Mouse (Mus musculus) mature B cell (primary cell): ENCODE data around the gene Grk1.

Experiments
- in situ Hi-C: fragments of 300-500 bp; cut with MboI; formaldehyde crosslinking; loops from 2 replicates; pipeline ENCODE4 v1.14.3; 2019

The Grk1 gene

DNA sequence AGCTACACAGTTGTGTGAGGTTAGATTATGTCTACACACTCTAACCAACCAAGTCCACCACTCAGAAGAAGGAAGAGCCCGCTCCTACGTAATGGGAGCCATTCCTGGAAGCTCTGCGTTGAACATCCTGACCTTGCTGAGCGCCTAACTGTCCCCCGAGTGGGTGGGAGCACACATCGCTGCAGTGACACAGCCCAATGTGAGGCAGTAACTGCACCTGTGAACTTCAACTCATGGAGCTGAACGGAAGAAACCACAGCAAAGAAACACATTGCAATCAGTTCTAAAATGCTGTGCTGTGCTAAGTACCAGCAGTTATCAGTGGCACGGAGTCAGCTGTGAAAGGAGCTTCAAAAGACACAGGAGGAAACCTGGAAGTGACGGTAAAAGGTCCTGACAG, 23.3 kb downstream of the Grk1 start:
- in situ Hi-C loops: no loop called here

DNA sequence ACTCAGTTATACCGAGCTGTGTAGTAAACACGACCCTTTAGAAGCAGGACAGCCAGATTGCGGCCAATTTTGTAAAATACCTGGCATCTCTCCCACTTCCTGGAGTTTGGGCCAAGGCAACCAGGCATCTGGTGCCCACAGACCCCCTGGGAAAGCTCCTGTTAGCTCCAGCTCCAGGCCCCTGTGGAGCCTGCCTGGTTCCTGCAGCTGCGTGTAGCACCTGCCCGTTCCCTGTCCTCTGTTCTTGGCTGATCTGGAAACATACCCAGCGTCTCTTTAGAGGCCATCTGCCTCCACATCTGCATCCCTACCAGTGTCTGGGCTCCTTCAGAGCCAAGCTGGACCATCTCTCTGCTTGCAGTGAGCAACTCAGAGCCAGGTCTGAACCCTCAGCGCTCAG, 25.5 kb downstream of the Grk1 start:
- in situ Hi-C loops: no loop called here

DNA sequence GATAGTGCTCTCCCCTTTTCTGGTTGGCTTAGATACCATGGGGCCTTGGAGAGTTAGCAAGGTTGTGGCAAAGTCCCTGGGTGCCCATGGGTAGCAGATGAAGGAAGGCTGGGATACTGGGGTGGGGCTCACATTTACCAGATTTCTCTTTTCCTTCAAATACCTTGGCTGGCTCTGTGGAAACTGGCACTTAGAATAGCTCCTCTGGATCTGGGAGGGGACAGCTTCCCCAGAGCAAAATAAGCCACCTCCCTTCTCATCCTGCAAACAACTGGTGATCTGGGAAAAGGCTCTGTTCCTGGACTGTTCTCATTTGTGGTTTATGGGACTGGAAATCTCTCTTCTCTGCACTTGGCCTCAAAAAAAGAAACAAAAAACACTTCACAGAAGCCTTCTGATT, 26.0 kb downstream of the Grk1 start:
- in situ Hi-C loops: no loop called here

DNA sequence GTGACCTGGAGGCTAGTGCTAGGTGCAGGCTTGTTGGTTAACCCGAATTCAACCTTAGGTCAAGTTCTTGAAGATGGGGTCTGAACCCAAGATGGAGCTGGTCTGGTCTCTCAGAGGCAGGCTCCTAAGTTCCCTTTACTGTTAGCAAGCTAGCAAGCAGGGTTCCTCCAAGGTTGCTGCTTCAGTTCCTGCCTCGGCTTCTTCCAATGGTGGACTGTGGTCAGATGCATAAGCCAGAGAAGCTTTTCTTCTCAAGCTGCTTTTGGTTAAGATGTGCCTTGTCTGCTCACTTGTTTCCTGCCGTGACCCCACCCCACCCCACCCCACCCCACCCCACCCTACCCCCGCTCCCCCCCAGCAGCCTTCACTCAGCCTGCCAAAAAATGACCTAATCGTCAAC, 28.2 kb downstream of the Grk1 start:
- in situ Hi-C loops: no loop called here

- in situ Hi-C loops: no loop called here
Measured at GRCm38 (mm10) chr8:13434889-13435288, 30.0 kb downstream of the Grk1 start, which contains the start of gene Tmem255b. Gene Tmem255b, plus strand, starts transcription at chr8:13435189.

- in situ Hi-C loops: no loop called here
Measured at GRCm38 (mm10) chr8:13436052-13436451, 31.2 kb downstream of the Grk1 start.

GRCm38 (mm10) chr8:13437531-13437930, 32.6 kb downstream of the Grk1 start:
- in situ Hi-C loops: no loop called here

DNA sequence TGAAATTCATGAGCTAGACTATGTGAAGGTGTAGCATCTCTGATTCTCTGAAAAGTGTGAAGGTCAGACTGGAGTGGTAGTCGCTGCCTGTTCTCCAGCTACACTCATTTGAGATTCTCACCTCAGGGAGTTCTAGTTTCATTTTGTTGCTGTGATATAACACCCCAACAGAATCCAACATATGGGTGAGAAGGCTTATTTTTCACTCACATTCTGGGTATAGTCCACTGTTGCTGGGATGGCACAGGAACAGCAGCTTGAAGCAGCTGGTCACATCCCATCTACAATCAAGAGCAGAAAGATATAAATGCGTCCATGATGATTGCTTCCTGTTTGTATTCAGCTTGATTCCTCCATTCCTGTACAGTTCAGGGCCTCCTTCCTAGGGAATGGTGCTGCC, 37.3 kb downstream of the Grk1 start:
- in situ Hi-C loops: no loop called here

DNA sequence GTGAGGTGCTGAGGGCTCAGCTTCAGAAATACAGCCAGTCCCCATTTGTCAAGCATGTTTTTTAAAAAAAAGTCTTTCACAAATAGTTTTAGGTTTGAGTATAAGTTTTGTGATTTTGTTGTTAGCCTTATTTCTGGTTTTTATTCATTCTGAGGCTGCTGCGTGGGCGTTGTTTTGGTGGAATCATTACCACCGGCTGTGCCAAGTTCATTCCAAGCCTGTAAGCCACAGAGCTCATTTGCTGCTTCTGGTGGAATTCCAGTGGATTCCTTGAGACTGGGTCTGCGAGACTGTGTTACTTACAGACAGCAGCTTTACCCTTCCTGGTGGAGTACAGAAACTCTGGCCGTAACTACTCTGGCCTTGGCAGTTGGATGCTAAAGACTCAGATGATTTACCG, 41.6 kb downstream of the Grk1 start:
- in situ Hi-C loops: no loop called here

- in situ Hi-C loops: no loop called here
Measured at GRCm38 (mm10) chr8:13448145-13448544, 43.3 kb downstream of the Grk1 start.

- in situ Hi-C loops: no loop called here
Measured at GRCm38 (mm10) chr8:13451747-13452277, 46.9 kb downstream of the Grk1 start.

DNA sequence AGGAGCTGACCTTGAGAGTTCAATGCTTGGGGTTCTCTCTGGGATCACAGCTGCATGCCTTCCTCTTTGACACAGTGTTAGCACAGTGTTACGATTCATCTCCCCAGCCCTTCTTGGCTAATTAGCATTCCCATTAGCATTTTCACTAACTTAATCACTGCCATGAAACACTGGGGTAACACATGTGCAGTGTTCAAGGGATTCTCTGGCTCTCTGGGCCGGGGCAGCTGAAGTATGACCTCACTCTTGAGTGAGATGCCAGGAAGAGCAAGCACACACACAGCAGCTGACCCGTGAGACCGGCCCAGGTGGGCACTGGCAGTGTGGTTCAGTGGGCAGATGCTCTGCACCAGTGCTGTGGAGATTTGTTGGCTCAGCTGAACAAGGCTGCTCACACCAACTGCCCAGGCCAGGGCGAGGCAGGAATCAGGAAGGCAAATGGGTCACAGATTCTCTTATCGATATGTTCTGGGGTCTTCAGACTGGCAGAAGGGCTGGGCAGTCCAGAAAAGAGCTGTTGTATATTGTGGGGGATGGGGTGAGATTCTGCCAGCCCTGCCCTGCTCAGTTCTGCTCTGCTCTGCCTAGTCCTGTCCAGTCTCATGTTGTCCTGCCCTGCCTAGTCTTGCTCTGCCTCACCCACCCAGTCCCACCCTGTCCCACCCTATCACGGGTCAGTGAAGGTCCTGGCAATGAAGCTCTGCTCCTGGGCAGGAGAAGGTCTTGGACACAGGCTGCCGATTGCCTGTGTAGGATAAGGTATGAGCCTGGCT, 49.6 kb downstream of the Grk1 start:
- in situ Hi-C loops: no loop called here

DNA sequence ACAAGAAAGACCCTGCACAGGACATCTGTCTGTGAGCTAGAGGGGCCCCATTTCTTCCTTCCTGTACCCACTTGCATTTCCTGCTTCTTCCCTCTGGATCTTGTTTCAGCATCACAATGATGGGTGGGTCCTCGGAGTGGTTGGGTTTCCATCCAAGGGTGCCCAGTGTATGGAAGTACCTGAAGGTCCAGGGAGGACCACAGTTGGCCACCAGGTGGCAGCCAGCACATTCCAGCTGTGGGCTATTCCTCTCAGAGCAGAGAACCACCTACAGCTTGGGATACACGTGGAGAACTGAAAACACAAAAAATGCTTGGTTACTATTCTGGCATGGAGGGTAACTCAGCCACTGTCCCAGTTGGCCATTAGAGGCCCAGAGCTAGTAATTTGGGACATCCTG, 50.4 kb downstream of the Grk1 start:
- in situ Hi-C loops: no loop called here

- in situ Hi-C loops: no loop called here
Measured at GRCm38 (mm10) chr8:13459431-13459830, 54.5 kb downstream of the Grk1 start.

GRCm38 (mm10) chr8:13461085-13461765, 56.3 kb downstream of the Grk1 start:
- in situ Hi-C loops: no loop called here

DNA sequence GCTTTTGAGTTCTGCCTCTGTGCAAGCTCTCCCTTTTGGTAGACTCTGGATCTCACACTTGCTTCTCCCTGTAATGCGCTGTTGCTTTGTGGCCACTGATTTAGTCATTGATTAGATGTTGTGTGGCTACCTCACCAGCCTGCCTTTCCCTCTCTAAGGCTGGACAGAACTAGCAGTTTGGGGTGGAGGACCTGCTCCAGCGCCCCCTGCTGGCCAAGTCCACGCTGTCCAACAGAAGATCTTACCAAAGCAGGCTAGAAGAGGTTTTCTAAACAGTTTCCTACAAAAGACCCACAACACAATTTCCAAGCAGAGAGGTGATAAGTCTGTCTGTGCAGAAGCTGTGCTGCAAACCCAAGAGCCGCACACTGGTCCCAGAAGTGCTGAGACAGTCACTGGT, 57.0 kb downstream of the Grk1 start:
- in situ Hi-C loops: no loop called here

GRCm38 (mm10) chr8:13462392-13462791, 57.5 kb downstream of the Grk1 start:
- in situ Hi-C loops: no loop called here

DNA sequence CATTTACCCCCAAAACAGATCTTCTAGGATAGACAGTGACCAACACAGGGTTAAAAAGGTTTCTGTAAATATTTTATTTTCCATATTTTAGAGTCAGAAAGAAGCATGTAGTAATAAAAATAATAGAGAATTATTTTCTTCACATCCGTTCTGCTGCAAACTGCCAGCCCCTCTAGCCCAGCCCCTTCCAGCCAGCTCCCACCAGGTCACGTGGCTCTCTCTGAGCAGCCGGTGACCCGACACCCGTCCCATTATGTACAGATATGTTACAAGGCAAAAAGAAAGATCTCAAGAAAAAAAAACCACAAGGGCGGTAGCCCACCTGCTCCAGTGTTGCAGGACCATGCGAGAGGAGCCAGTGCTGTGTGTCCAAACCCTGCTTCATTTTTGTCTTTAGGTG, 60.4 kb downstream of the Grk1 start:
- in situ Hi-C loops: no loop called here

DNA sequence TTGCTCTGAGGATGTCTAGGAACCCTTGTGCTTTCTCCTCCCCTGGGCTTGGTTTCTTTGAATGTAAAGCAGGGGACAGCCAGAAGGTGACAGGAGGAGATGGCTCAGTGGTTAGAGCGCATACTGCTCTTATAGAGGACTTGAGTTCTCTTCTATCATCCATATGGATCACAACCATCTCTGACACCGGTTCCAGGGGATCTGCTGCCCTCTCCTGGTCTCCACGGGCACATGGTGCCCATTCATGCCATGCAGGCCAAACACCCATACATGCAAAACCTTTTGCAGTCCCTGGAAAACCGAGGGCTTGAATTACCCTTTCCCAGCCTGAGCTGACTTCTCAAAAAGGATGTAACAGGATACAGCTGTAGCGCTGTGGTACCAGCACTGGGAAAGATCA, 62.1 kb downstream of the Grk1 start:
- in situ Hi-C loops: no loop called here

GRCm38 (mm10) chr8:13468737-13469136, 63.9 kb downstream of the Grk1 start:
- in situ Hi-C loops: no loop called here

GRCm38 (mm10) chr8:13471484-13471883, 66.6 kb downstream of the Grk1 start:
- in situ Hi-C loops: no loop called here
